Mouse (Mus musculus): ENCODE data around the gene Gp6.

GRCm38 (mm10) chr7:4440549-4440948 lies 43.0 kb upstream of the Gp6 start:
- TF ChIP-seq CTCF (IDR thresholded peaks at IDR 0.05; ENCODE audit: low read depth, low read length) (no peak), POLR2A (IDR thresholded peaks at IDR 0.05; ENCODE audit: extremely low read depth, insufficient read depth, low read length) (no peak)

Measured in liver, adult 2 months (tissue).